Mouse (Mus musculus): ENCODE results near the gene Rbm8a2.

- TF ChIP-seq EP300 (optimal IDR thresholded peaks at IDR 0.05): no peak
- TF ChIP-seq CTCF (IDR thresholded peaks at IDR 0.05; ENCODE audit: low read depth): no peak
Measured at GRCm38 (mm10) chr1:176016076-176016475, 37.2 kb upstream of the Rbm8a2 start.
